Mouse (Mus musculus) hematopoietic stem cell, adult 5-6 weeks (primary cell): Measurements from ENCODE around the gene Peak1. TPM values are rescaled to one million over a fixed set of nuclear protein-coding genes. Genes with fewer than 3 reads are reported as not detected.

Source experiments
- ATAC-seq, 2 experiments: fragments of 125-278 bp in 1 of 2; replicated peaks in 1 of 2; 2 replicates each; pipeline ENCODE4 v1.8.0; 2016 to 2017; ENCODE audit warnings: inconsistent platforms in 2 of 2, mild to moderate bottlenecking in 2 of 2, moderate number of reproducible peaks in 2 of 2, low read depth in 1 of 2, moderate TSS enrichment in 1 of 2; ENCODE audit not compliant: low FRiP score in 2 of 2, poor library complexity in 2 of 2, severe bottlenecking in 2 of 2, insufficient read depth in 1 of 2, low TSS enrichment in 1 of 2
- total RNA-seq: library from RNA; stranded (forward); fragments of 172-1452, 232-1000 nt; gene quantifications from 2 replicates; pipeline ENCODE4 v1.2.3, GENCODE M21; 2017

Gene Peak1
- total RNA-seq: 31.5 and 41.3 TPM in 2 replicates

GRCm38 (mm10) chr9:56417948-56418737 is at the start of gene Peak1, which contains the start of gene Hmg20a:
Gene Peak1 (minus strand): TSS chr9:56418067.
Gene Hmg20a (plus strand): TSS chr9:56418609.
- ATAC-seq: peak; percentile 81 to 90

DNA sequence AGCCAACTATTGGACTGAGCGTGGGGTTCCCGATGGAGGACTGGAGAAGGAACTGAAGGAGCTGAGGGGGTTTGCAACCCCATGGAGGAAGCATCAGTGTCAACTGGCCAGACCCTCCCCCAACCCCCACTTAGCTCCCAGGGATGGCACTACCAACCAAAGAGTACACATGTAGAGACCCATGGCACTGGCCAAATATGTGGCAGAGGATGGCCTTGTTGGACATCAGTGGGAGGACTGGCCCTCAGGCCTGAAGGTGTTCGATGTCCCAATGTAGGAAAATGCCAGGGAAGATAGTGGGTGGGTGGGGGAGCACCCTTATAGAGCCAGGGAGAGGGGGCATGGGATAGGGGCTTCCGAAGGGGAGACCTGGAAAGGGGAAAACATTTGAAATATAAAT is 48.4 kb upstream of the Peak1 start:
- no peak for ATAC-seq

- ATAC-seq: peak; percentile 92 to 99
These were observed 47.2 kb upstream of the Peak1 start for GRCm38 (mm10) chr9:56464863-56465654.

- no peak for ATAC-seq
These were observed 46.0 kb upstream of the Peak1 start for GRCm38 (mm10) chr9:56463686-56464515.

GRCm38 (mm10) chr9:56463046-56463445 is 45.2 kb upstream of the Peak1 start:
- ATAC-seq: no peak

GRCm38 (mm10) chr9:56462606-56463005 is 44.7 kb upstream of the Peak1 start:
- no peak for ATAC-seq

DNA sequence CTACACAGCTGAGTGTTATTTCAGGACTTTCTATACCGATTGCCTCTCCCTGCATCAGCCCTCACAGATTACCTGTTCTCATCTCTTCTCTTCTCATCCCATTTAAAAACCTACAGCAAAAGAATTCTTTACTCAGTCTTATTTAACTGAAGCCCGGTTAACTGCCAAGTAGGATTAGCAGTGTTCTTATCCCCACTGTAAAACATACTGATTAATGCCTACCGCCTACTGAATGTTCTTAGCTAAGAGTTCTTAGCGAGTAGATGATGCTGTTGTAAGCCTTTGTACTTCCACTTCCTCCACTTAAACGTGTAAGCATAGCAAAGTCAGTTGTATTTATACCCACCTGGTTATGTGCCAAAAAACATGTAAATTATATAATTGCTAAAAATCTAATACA is 43.1 kb upstream of the Peak1 start:
- no peak for ATAC-seq

GRCm38 (mm10) chr9:56456426-56456825 is 38.6 kb upstream of the Peak1 start:
- ATAC-seq: no peak

- ATAC-seq: no peak
These were observed 35.4 kb upstream of the Peak1 start for GRCm38 (mm10) chr9:56453038-56453815.

DNA sequence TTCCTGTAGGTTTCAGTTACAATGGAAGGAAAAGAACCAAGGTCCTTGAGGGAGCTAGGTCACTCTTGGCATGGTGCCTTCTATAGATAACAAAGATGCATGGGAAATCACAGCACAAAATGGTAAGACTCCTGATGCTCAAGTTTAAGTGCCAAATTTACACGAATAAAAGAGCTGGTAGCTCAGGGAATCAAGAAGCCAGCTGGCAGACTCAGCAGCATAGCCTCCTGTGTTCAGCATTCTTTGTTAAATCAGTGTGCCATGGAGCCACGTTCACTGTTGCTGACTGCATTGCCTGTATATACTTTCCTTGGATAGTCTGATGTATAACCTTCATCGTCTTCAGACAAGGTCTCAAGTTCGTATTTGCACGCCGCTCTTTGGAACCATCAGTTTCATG is 33.7 kb upstream of the Peak1 start:
- no peak for ATAC-seq

- ATAC-seq: no peak
These were observed 21.8 kb upstream of the Peak1 start for GRCm38 (mm10) chr9:56439699-56440098.

DNA sequence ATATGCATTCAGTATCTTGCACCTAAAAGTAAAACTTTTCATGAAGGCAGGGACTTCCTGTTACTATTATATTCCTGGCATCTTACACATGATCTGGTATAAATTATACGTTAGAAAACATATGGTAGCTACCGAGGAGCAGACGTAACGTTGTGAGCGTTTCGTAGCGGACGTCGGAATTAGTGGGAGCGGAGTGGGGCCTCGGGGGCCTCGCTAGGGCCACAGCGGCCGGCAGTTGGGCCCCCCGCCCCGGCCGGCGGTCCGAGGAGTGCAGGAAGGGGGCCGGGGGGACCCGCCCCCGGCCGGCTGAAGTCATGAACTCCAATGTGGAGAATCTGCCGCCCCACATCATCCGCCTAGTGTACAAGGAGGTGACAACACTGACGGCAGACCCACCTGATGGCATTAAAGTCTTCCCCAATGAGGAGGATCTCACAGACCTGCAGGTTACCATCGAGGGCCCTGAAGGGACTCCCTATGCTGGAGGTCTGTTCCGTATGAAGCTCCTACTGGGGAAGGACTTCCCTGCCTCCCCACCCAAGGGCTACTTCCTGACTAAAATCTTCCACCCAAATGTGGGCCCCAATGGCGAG is 19.5 kb upstream of the Peak1 start:
- peak in 1 of 2 experiments; percentile 75; a peak in 3 of 4 replicates for ATAC-seq

DNA sequence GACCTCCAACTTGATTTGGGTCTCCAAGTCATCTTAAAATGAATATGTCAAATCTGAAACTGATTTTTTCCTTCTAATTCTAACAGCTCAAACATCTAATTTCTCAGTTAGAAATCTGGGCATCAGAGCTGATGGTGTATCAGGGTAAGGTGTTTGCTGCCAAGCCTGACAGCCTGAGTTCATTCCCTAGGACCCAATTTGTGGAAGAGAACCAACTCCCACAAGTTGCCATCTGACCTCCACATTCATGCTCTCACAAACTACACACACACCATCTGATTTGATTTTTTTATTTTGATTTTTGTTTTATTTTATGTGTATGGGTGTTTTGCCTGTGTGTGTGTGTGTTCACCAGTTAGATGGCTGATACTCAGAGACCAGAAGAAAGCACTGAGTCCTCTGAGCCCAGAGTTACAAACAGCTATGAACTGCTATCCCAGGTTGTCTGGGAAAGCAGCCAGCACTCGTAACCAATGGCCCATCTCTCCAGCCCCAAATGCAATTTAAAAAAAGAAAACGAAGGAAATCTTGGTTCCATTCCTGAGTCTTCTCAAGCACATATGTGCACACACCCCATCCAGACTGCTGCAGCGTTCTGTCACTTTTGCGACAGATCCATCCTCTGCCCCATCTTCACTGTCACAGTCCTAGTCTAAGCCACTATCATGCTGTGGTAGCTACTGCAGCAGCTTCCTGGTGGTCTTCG is 18.1 kb upstream of the Peak1 start:
- no peak for ATAC-seq

DNA sequence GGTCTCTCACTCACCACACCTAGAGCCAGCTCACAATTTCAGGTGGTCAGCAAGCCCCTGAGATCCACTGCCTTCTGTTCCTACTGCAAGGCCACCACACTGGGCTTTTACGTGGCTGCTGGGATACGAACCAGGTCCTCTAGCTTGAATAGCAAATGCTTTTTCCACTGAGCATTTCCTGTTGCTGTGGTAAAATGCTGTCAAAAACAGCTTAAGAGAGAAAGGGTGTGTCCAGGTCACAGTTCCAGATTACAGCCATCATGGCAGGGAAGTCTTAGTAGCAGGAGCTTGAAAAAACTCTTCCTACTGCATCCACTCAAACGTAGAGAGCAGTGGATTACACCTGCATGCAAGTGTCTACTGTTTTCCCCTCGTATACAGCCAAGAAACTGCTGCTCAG is 7.0 kb upstream of the Peak1 start:
- no peak for ATAC-seq

DNA sequence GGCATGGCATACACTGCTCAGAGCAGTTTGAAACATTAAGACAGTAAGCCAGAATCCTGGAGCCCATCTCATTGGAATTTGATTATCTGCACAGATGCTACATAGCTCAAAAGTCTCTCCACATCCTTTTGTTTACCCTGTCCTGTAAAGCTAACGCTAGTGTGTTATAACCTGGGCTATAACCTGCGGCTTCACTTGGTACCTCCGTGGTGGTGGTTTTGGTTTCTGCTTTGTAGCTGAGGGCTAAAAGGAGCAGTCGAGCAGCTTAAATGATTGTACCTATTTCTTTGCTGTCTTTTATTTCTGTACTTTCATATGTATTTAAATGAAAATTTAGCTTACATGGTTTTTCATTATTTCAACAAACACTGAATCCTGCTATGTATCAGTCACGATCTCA is 4.1 kb upstream of the Peak1 start:
- no peak for ATAC-seq

DNA sequence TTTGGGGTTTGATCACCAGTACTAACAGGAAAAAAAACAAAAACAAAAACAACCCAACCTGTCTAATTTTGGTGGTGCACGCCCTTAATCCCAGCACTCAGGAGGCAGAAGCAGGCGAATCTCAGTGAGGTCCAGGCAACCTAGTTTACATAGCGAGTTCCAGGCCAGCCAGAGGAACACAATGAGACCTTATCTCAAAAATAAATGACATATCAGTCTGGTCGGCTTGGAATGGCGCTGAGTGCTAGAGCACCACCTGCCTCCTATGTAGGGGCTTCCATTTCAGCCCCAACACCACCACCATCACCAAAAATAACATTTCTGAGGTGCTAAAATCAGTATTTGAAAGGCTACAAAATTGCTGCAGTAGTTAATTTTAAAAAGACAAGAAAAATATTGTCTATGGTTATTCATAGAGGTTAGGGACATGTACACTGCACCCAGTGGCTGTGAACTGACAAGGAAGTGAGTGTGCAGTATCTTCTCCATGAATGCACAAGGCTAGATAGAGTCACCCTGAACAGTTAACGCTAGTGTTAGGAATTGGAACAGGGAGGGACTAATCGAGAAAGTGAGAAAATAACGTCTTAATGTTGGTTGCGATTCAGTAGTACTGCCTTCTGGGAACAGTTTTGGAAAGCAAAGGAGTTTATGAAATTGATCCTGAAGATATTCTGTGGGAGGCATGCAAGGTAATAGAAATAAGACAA is 3.2 kb upstream of the Peak1 start:
- no peak for ATAC-seq
